Mouse (Mus musculus): ENCODE measurements around the gene Hist1h2bh. TPM values are rescaled to one million over a fixed set of nuclear protein-coding genes. Genes with fewer than 3 reads are reported as not detected.
"Not testable (repeated sequence)": the region's sequence is repeated elsewhere in the genome, so short reads cannot be mapped to it uniquely, and the experiment has no call there.

The Hist1h2bh gene
- polyA plus RNA-seq, 1 experiment from 2014 or later, result 0.77 TPM

GRCm38 (mm10) chr13:23555839-23556416 is 12.7 kb upstream of the Hist1h2bh start:
- Histone ChIP-seq H3K36me3 (ENCODE audit: control insufficient read depth, insufficient read depth, low read length) (no peaks in the 10 kb centered on the region), H3K27me3 (replicated peaks; ENCODE audit: control insufficient read depth, insufficient read depth, low read length) (no peaks in the 10 kb centered on the region), H3K4me1 (ENCODE audit: control insufficient read depth, insufficient read depth, low read length) (peaks cover 11% of the 10 kb centered on the region; the same call in 1 of the 2 replicates), H3K9me3 (ENCODE audit: control insufficient read depth, low read length) (no peaks in the 10 kb centered on the region), H3K4me2 (ENCODE audit: low read depth, low read length) (peak overlapping the region; percentile 97), H3K4me3 (ENCODE audit: low read depth, low read length) (peak overlapping the region; percentile 58), H3K9ac (ENCODE audit: low read depth, low read length) (peak overlapping the region; percentile 87), H3K27ac (replicated peaks; ENCODE audit: low read depth, low read length) (peak overlapping the region; percentile 98)
- DNase-seq (ENCODE audit: low spot score), result peak; percentile 98
- WGBS, result under 1% methylated on average over 18 of the region's 18 CpGs
- peak; percentile 71 for ATAC-seq (ENCODE audit: low read depth)

- Histone ChIP-seq H3K4me3 (ENCODE audit: low read depth, low read length) (peak overlapping the region; percentile 58), H3K27ac (replicated peaks; ENCODE audit: low read depth, low read length) (peak overlapping the region; percentile 98), H3K9ac (ENCODE audit: low read depth, low read length) (peak overlapping the region; percentile 87), H3K9me3 (ENCODE audit: control insufficient read depth, low read length) (no peaks in the 10 kb centered on the region), H3K4me1 (ENCODE audit: control insufficient read depth, insufficient read depth, low read length) (peaks cover 14% of the 10 kb centered on the region; the same call in 1 of the 2 replicates), H3K27me3 (replicated peaks; ENCODE audit: control insufficient read depth, insufficient read depth, low read length) (no peaks in the 10 kb centered on the region), H3K36me3 (ENCODE audit: control insufficient read depth, insufficient read depth, low read length) (no peaks in the 10 kb centered on the region), H3K4me2 (ENCODE audit: low read depth, low read length) (peak overlapping the region; percentile 97)
- WGBS, result 0% methylated on average over 49 of the region's 54 CpGs
- DNase-seq (ENCODE audit: low spot score) (peak; percentile 96), ATAC-seq (ENCODE audit: low read depth) (peak; percentile 89)
These were observed 12.0 kb upstream of the Hist1h2bh start for GRCm38 (mm10) chr13:23554925-23555838.

GRCm38 (mm10) chr13:23554393-23554792 is 11.2 kb upstream of the Hist1h2bh start:
- peak overlapping the region; percentile 87 for H3K9ac ChIP-seq (ENCODE audit: low read depth, low read length)
- no peak for DNase-seq (ENCODE audit: low spot score)
- 20% methylated on average over 9 of the region's 9 CpGs for WGBS
- peaks cover 14% of the 10 kb centered on the region; the same call in 1 of the 2 replicates for H3K4me1 ChIP-seq (ENCODE audit: control insufficient read depth, insufficient read depth, low read length)
- H3K4me2 ChIP-seq (ENCODE audit: low read depth, low read length), result peak overlapping the region; percentile 97
- no peaks in the 10 kb centered on the region for H3K36me3 ChIP-seq (ENCODE audit: control insufficient read depth, insufficient read depth, low read length)
- H3K9me3 ChIP-seq (ENCODE audit: control insufficient read depth, low read length), result no peaks in the 10 kb centered on the region
- ATAC-seq (ENCODE audit: low read depth), result no peak
- H3K4me3 ChIP-seq (ENCODE audit: low read depth, low read length), result peak overlapping the region; percentile 58
- H3K27ac ChIP-seq (replicated peaks; ENCODE audit: low read depth, low read length), result peak overlapping the region; percentile 98
- no peaks in the 10 kb centered on the region for H3K27me3 ChIP-seq (replicated peaks; ENCODE audit: control insufficient read depth, insufficient read depth, low read length)

GRCm38 (mm10) chr13:23552962-23553361 is 9.8 kb upstream of the Hist1h2bh start, which contains the start of gene Hist1h1d:
Gene Hist1h1d (plus strand): TSS chr13:23553262.
- peak within 1 kb of the TSS; percentile 98 for H3K27ac ChIP-seq (replicated peaks; ENCODE audit: low read depth, low read length)
- peak within 1 kb of the TSS; percentile 87; the same call in 1 of the 2 replicates for H3K9ac ChIP-seq (ENCODE audit: low read depth, low read length)
- no peak for DNase-seq (ENCODE audit: low spot score)
- peak within 1 kb of the TSS; percentile 58; the same call in 1 of the 2 replicates for H3K4me3 ChIP-seq (ENCODE audit: low read depth, low read length)
- no peaks in the 10 kb centered on the region for H3K9me3 ChIP-seq (ENCODE audit: control insufficient read depth, low read length)
- no peaks in the 10 kb centered on the region for H3K36me3 ChIP-seq (ENCODE audit: control insufficient read depth, insufficient read depth, low read length)
- no peak for ATAC-seq (ENCODE audit: low read depth)
- peak within 1 kb of the TSS; percentile 97 for H3K4me2 ChIP-seq (ENCODE audit: low read depth, low read length)
- peaks cover 14% of the 10 kb centered on the region; the same call in 1 of the 2 replicates for H3K4me1 ChIP-seq (ENCODE audit: control insufficient read depth, insufficient read depth, low read length)
- no peaks in the 10 kb centered on the region for H3K27me3 ChIP-seq (replicated peaks; ENCODE audit: control insufficient read depth, insufficient read depth, low read length)

GRCm38 (mm10) chr13:23551931-23552914 is 9.0 kb upstream of the Hist1h2bh start:
- no peaks in the 10 kb centered on the region for H3K36me3 ChIP-seq (ENCODE audit: control insufficient read depth, insufficient read depth, low read length)
- ATAC-seq (ENCODE audit: low read depth) (no peak), DNase-seq (ENCODE audit: low spot score) (no peak)
- peaks cover 14% of the 10 kb centered on the region; the same call in 1 of the 2 replicates for H3K4me1 ChIP-seq (ENCODE audit: control insufficient read depth, insufficient read depth, low read length)
- H3K27me3 ChIP-seq (replicated peaks; ENCODE audit: control insufficient read depth, insufficient read depth, low read length), result no peaks in the 10 kb centered on the region
- H3K4me2 ChIP-seq (ENCODE audit: low read depth, low read length), result peak overlapping the region; percentile 64
- no peaks in the 10 kb centered on the region for H3K9me3 ChIP-seq (ENCODE audit: control insufficient read depth, low read length)
- peak overlapping the region; percentile 70; the same call in 1 of the 2 replicates for H3K9ac ChIP-seq (ENCODE audit: low read depth, low read length)
- 47% methylated on average over 8 of the region's 8 CpGs for WGBS
- peak overlapping the region; percentile 93 for H3K27ac ChIP-seq (replicated peaks; ENCODE audit: low read depth, low read length)
- H3K4me3 ChIP-seq (ENCODE audit: low read depth, low read length), result peak overlapping the region; percentile 47

- H3K27ac ChIP-seq (replicated peaks; ENCODE audit: low read depth, low read length), result peak within 1 kb of the TSS; percentile 93
- H3K9me3 ChIP-seq (ENCODE audit: control insufficient read depth, low read length); H3K27me3 ChIP-seq (replicated peaks; ENCODE audit: control insufficient read depth, insufficient read depth, low read length); H3K36me3 ChIP-seq (ENCODE audit: control insufficient read depth, insufficient read depth, low read length): not testable (repeated sequence)
- ATAC-seq (ENCODE audit: low read depth), result peak; percentile 84
- WGBS, result under 1% methylated on average over 34 of the region's 47 CpGs
- peak within 1 kb of the TSS; percentile 70 for H3K9ac ChIP-seq (ENCODE audit: low read depth, low read length)
- peak; percentile 98 for DNase-seq (ENCODE audit: low spot score)
- peaks cover 12% of the 10 kb centered on the region; the same call in 1 of the 2 replicates for H3K4me1 ChIP-seq (ENCODE audit: control insufficient read depth, insufficient read depth, low read length)
- H3K4me2 ChIP-seq (ENCODE audit: low read depth, low read length), result peak within 1 kb of the TSS; percentile 64
- peak within 1 kb of the TSS; percentile 47 for H3K4me3 ChIP-seq (ENCODE audit: low read depth, low read length)
These were observed 8.1 kb upstream of the Hist1h2bh start, which contains the start of gene Hist1h4f for GRCm38 (mm10) chr13:23551146-23551834. Gene Hist1h4f (minus strand): TSS chr13:23551648.

- Histone ChIP-seq H3K36me3 (ENCODE audit: control insufficient read depth, insufficient read depth, low read length) (no peaks in the 10 kb centered on the region), H3K4me2 (ENCODE audit: low read depth, low read length) (peak overlapping the region; percentile 64), H3K4me3 (ENCODE audit: low read depth, low read length) (peak overlapping the region; percentile 47), H3K27me3 (replicated peaks; ENCODE audit: control insufficient read depth, insufficient read depth, low read length) (no peaks in the 10 kb centered on the region), H3K9me3 (ENCODE audit: control insufficient read depth, low read length) (no peaks in the 10 kb centered on the region), H3K27ac (replicated peaks; ENCODE audit: low read depth, low read length) (peak overlapping the region; percentile 93), H3K4me1 (ENCODE audit: control insufficient read depth, insufficient read depth, low read length) (peaks cover 12% of the 10 kb centered on the region; the same call in 1 of the 2 replicates), H3K9ac (ENCODE audit: low read depth, low read length) (peak overlapping the region; percentile 70)
- ATAC-seq (ENCODE audit: low read depth) (no peak), DNase-seq (ENCODE audit: low spot score) (no peak)
- 8% methylated on average over 3 of the region's 3 CpGs for WGBS
These were observed 7.6 kb upstream of the Hist1h2bh start for GRCm38 (mm10) chr13:23550761-23551145.

Data from embryonic facial prominence, embryonic 14.5 days (tissue).